Mouse (Mus musculus): Measurements from ENCODE around the gene Cacul1. TPM values are rescaled to one million over a fixed set of nuclear protein-coding genes. Genes with fewer than 3 reads are reported as not detected.
A peak's percentile ranks its signal among the peaks of the same experiment; 100 is the strongest.
"Not testable (repeated sequence)": the region's sequence is repeated elsewhere in the genome, so short reads cannot be mapped to it uniquely, and the experiment has no call there.

The Cacul1 gene
- total and polyA plus RNA-seq, 2 experiments from 2014 or later, result 14.9 to 66.3 TPM

DNA sequence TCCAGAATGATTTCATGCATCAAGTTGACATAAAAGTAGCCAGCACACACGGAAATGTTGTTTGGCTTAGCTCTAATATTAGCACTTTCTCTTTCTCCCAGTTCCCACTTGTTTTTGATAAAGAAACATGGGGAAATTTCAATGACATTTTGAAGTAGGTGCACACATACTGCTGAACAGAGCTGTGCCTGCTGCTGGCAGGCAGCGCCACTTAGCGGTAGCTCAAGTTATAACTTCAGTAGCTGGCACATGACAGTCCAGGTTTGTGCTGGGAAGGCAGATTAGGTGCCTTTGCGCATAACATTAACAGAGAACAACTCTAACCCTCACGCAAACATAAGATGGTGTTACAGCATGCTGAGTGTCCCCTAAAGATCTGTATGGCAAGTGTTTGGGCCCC is 27.9 kb upstream of the Cacul1 start:
- Histone ChIP-seq H3K27me3 (ENCODE audit: insufficient read depth, low read length) (no peaks in the 10 kb centered on the region; the same call in 1 of the 2 replicates), H3K27ac (ENCODE audit: low read depth, low read length) (no peak overlapping the region), H3K9ac (replicated peaks; ENCODE audit: low read length, poor library complexity, severe bottlenecking) (no peak overlapping the region), H3K4me2 (ENCODE audit: low read depth, low read length, poor library complexity, severe bottlenecking) (no peak overlapping the region), H3K36me3 (ENCODE audit: insufficient read depth, low read length) (no peaks in the 10 kb centered on the region), H3K4me3 (ENCODE audit: low read depth, low read length) (no peak overlapping the region), H3K4me1 (ENCODE audit: insufficient read depth, low read length) (no peaks in the 10 kb centered on the region), H3K9me3 (ENCODE audit: low read length) (no peaks in the 10 kb centered on the region)
- peak; percentile 64 for TF ChIP-seq CTCF (IDR thresholded peaks at IDR 0.05)
- 36% methylated on average over 5 of the region's 5 CpGs for WGBS
- DNase-seq (ENCODE audit: low spot score) (no peak), ATAC-seq (ENCODE audit: low FRiP score) (no peak)

DNA sequence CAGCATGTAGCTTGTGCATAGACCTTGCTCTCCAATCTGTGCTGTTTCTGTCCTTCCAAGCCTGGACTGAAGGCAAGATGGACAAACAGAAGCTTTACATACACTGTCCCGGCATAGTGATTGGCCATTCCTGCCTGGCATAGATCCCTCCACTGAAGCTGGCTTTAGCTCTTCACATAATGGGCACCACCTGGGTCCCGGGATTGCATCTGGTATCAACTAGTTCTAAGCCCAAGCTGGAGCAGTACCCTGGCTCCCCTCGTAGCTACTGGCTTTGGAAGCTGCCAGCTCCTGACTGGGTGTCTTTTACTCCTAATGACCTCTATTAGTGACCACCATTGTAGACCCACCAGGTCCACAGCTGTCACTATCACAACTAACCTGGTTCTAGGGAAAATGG is 22.8 kb upstream of the Cacul1 start:
- no peak for ATAC-seq (ENCODE audit: low FRiP score)
- no peak for DNase-seq (ENCODE audit: low spot score)

DNA sequence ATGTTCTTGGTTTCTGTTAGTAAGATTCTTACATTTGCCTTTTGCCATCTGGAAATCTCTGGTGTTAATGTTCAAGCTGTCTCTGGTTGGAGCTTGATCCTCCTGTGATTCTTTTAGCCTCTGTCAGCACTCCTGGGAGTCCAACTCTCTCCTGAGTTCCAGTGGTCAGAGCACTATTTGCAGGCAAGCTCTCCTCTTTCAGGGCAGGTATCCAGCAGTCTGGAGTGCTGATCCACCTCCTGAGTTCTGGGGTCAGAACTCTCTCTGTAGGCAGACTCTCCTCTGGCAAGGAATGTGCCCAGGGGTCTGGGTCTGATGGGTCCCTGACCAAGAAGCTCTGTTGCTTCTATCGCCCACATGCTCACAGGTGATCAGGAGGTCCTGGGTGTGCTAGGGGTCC is 21.2 kb upstream of the Cacul1 start:
- 87% methylated on average over 1 of the region's 1 CpGs for WGBS
- not testable (repeated sequence) for H3K4me1 ChIP-seq (ENCODE audit: insufficient read depth, low read length); H3K27ac ChIP-seq (ENCODE audit: low read depth, low read length)

More for the DNA sequence above, 22.8 kb upstream of the Cacul1 start:
- 80% methylated on average over 3 of the region's 3 CpGs for WGBS
- H3K27me3 ChIP-seq (ENCODE audit: insufficient read depth, low read length), result no peaks in the 10 kb centered on the region
- no peaks in the 10 kb centered on the region for H3K4me1 ChIP-seq (ENCODE audit: insufficient read depth, low read length)
- no peak overlapping the region for H3K27ac ChIP-seq (ENCODE audit: low read depth, low read length)
- no peak for TF ChIP-seq CTCF (IDR thresholded peaks at IDR 0.05)
- H3K36me3 ChIP-seq (ENCODE audit: insufficient read depth, low read length), result no peaks in the 10 kb centered on the region
- no peak overlapping the region for H3K4me3 ChIP-seq (ENCODE audit: low read depth, low read length)
- no peaks in the 10 kb centered on the region for H3K9me3 ChIP-seq (ENCODE audit: low read length)
- H3K9ac ChIP-seq (replicated peaks; ENCODE audit: low read length, poor library complexity, severe bottlenecking), result no peak overlapping the region
- H3K4me2 ChIP-seq (ENCODE audit: low read depth, low read length, poor library complexity, severe bottlenecking), result no peak overlapping the region

DNA sequence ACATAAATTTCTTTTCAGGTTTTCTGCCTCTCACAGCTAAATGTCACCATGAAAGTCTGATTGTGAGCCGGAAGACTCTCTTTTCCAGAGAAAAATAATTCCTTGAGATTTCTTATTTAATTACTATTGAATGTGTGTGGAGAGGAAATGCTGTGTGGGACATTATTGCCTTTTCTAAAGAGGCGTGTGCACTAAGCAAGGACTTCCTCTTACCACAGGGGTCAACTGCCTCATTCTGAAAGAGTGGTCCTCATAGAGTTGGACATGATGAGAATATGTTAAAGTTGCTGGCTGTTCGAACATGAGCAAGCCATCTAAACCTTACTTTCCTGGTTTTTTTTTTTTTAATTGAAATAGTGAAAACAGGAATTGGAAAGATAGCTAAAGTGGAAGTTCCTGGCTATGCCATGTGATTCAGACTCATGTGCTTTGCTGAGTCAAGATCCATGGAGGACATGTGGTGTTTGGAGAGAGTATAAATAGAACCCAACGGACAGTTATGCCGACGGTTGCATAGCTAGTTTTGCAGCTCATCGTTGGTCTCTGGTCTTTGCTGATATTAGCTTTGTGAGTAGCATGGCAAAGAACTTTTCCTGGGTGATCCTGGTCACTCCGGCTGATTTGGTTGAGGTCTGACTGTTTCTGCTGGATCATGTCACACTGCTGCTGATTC is 17.3 kb upstream of the Cacul1 start:
- 89% methylated on average over 8 of the region's 8 CpGs for WGBS
- Histone ChIP-seq H3K4me3 (ENCODE audit: low read depth, low read length) (no peak overlapping the region), H3K9ac (replicated peaks; ENCODE audit: low read length, poor library complexity, severe bottlenecking) (no peak overlapping the region), H3K27ac (ENCODE audit: low read depth, low read length) (no peak overlapping the region), H3K36me3 (ENCODE audit: insufficient read depth, low read length) (no peaks in the 10 kb centered on the region), H3K4me2 (ENCODE audit: low read depth, low read length, poor library complexity, severe bottlenecking) (no peak overlapping the region), H3K9me3 (ENCODE audit: low read length) (no peaks in the 10 kb centered on the region), H3K27me3 (ENCODE audit: insufficient read depth, low read length) (no peaks in the 10 kb centered on the region), H3K4me1 (ENCODE audit: insufficient read depth, low read length) (no peaks in the 10 kb centered on the region)
- no peak for DNase-seq (ENCODE audit: low spot score)
- TF ChIP-seq CTCF (IDR thresholded peaks at IDR 0.05), result no peak
- ATAC-seq (ENCODE audit: low FRiP score), result no peak

More for the DNA sequence above, 21.2 kb upstream of the Cacul1 start:
- H3K4me3 ChIP-seq (ENCODE audit: low read depth, low read length); H3K9me3 ChIP-seq (ENCODE audit: low read length); H3K27me3 ChIP-seq (ENCODE audit: insufficient read depth, low read length); DNase-seq (ENCODE audit: low spot score); H3K4me2 ChIP-seq (ENCODE audit: low read depth, low read length, poor library complexity, severe bottlenecking); ATAC-seq (ENCODE audit: low FRiP score); H3K36me3 ChIP-seq (ENCODE audit: insufficient read depth, low read length); H3K9ac ChIP-seq (replicated peaks; ENCODE audit: low read length, poor library complexity, severe bottlenecking): not testable (repeated sequence)

DNA sequence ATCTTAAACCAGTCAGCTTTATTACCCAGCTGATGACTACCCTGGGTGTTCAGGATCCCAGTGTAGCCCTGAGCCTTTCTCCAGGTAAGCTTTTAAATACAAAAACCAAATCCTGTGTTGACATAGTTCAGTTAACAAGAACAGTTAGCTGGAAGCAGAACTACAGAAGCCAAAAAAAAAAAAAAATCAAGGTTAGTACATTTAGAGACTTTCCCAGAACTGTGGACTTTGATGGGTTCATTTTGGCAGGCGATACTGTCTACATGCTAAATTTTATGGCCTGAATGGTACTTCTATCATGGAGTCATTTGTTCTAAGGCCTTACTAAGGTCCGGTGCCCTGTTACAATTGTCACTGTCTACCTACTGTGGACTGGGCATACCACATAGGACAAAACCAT is 8.8 kb upstream of the Cacul1 start:
- WGBS, result 98% methylated on average over 2 of the region's 2 CpGs

DNA sequence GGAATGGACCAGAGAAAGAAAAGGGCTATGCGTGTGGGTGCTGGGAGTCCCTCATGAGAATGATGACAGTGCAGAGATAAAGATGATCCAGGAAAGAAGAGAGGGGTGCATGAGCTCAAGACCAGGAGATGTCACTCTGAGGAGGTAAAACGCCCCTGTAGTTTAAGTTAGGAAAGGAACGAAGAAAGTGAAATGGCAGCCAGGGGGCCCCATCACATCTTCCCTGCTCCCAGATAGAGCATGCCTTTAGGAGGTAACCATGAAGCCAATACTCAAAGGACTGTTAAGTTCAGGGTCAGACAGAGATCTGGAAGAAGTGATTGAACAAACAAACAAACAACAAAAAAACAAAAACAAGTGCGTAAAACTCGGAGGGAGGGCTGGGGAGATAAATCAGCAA is 5.8 kb upstream of the Cacul1 start:
- Histone ChIP-seq H3K27me3 (ENCODE audit: insufficient read depth, low read length) (no peaks in the 10 kb centered on the region), H3K27ac (ENCODE audit: low read depth, low read length) (no peak overlapping the region), H3K4me2 (ENCODE audit: low read depth, low read length, poor library complexity, severe bottlenecking) (no peak overlapping the region), H3K9me3 (ENCODE audit: low read length) (no peaks in the 10 kb centered on the region), H3K9ac (replicated peaks; ENCODE audit: low read length, poor library complexity, severe bottlenecking) (no peak overlapping the region), H3K4me1 (ENCODE audit: insufficient read depth, low read length) (no peaks in the 10 kb centered on the region), H3K4me3 (ENCODE audit: low read depth, low read length) (no peak overlapping the region), H3K36me3 (ENCODE audit: insufficient read depth, low read length) (no peaks in the 10 kb centered on the region)
- ATAC-seq (ENCODE audit: low FRiP score) (no peak), DNase-seq (ENCODE audit: low spot score) (no peak)
- WGBS, result 70% methylated on average over 5 of the region's 5 CpGs
- TF ChIP-seq CTCF (IDR thresholded peaks at IDR 0.05), result peak; percentile 55

More for the DNA sequence above, 8.8 kb upstream of the Cacul1 start:
- TF ChIP-seq CTCF (IDR thresholded peaks at IDR 0.05), result no peak
- ATAC-seq (ENCODE audit: low FRiP score), result no peak
- Histone ChIP-seq H3K4me1 (ENCODE audit: insufficient read depth, low read length) (no peaks in the 10 kb centered on the region), H3K27ac (ENCODE audit: low read depth, low read length) (no peak overlapping the region), H3K4me3 (ENCODE audit: low read depth, low read length) (no peak overlapping the region), H3K9me3 (ENCODE audit: low read length) (no peaks in the 10 kb centered on the region), H3K9ac (replicated peaks; ENCODE audit: low read length, poor library complexity, severe bottlenecking) (no peak overlapping the region), H3K4me2 (ENCODE audit: low read depth, low read length, poor library complexity, severe bottlenecking) (no peak overlapping the region), H3K27me3 (ENCODE audit: insufficient read depth, low read length) (no peaks in the 10 kb centered on the region), H3K36me3 (ENCODE audit: insufficient read depth, low read length) (no peaks in the 10 kb centered on the region)
- no peak for DNase-seq (ENCODE audit: low spot score)

All from midbrain, postnatal 0 days (tissue).